Mouse (Mus musculus): ENCODE measurements around the gene Kit. TPM values are rescaled to one million over a fixed set of nuclear protein-coding genes. Genes with fewer than 3 reads are reported as not detected.

Kit gene
- polyA plus RNA-seq, 1 experiment, result 0.37 TPM

- Histone ChIP-seq H3K4me1 (ENCODE audit: control insufficient read depth, insufficient read depth, low read length) (no peaks in the 10 kb centered on the region), H3K4me3 (ENCODE audit: insufficient read depth, low read length) (no peak overlapping the region), H3K27ac (ENCODE audit: insufficient read depth, low read length) (no peak overlapping the region)
- TF ChIP-seq CTCF (IDR thresholded peaks at IDR 0.05; ENCODE audit: borderline replicate concordance, insufficient read depth, low read length) (no peak), POLR2A (IDR thresholded peaks at IDR 0.05; ENCODE audit: low read depth, low read length) (no peak)
Measured at GRCm38 (mm10) chr5:75559291-75559690, 15.4 kb upstream of the Kit start.

GRCm38 (mm10) chr5:75561231-75561630 is 13.5 kb upstream of the Kit start:
- no peak overlapping the region for H3K27ac ChIP-seq (ENCODE audit: insufficient read depth, low read length)
- no peak for TF ChIP-seq POLR2A (IDR thresholded peaks at IDR 0.05; ENCODE audit: low read depth, low read length)
- TF ChIP-seq CTCF (IDR thresholded peaks at IDR 0.05; ENCODE audit: borderline replicate concordance, insufficient read depth, low read length), result no peak
- no peaks in the 10 kb centered on the region for H3K4me1 ChIP-seq (ENCODE audit: control insufficient read depth, insufficient read depth, low read length)
- H3K4me3 ChIP-seq (ENCODE audit: insufficient read depth, low read length), result no peak overlapping the region

- H3K4me1 ChIP-seq (ENCODE audit: control insufficient read depth, insufficient read depth, low read length), result no peaks in the 10 kb centered on the region
- no peak overlapping the region for H3K27ac ChIP-seq (ENCODE audit: insufficient read depth, low read length)
- TF ChIP-seq CTCF (IDR thresholded peaks at IDR 0.05; ENCODE audit: borderline replicate concordance, insufficient read depth, low read length) (no peak), POLR2A (IDR thresholded peaks at IDR 0.05; ENCODE audit: low read depth, low read length) (no peak)
- H3K4me3 ChIP-seq (ENCODE audit: insufficient read depth, low read length), result peak overlapping the region; percentile 38; the same call in 1 of the 2 replicates
Measured at GRCm38 (mm10) chr5:75574151-75574851, 415 bp upstream of the Kit start.

- H3K4me1 ChIP-seq (ENCODE audit: control insufficient read depth, insufficient read depth, low read length), result no peaks in the 10 kb centered on the region
- H3K4me3 ChIP-seq (ENCODE audit: insufficient read depth, low read length), result peak overlapping the region; percentile 38
- TF ChIP-seq POLR2A (IDR thresholded peaks at IDR 0.05; ENCODE audit: low read depth, low read length), result no peak
- TF ChIP-seq CTCF (IDR thresholded peaks at IDR 0.05; ENCODE audit: borderline replicate concordance, insufficient read depth, low read length), result no peak
- H3K27ac ChIP-seq (ENCODE audit: insufficient read depth, low read length), result no peak overlapping the region
Measured at GRCm38 (mm10) chr5:75575567-75576515, 1.1 kb downstream of the Kit start.

- Histone ChIP-seq H3K4me3 (ENCODE audit: insufficient read depth, low read length) (no peak overlapping the region), H3K4me1 (ENCODE audit: control insufficient read depth, insufficient read depth, low read length) (no peaks in the 10 kb centered on the region)
Measured at GRCm38 (mm10) chr5:75576741-75577140, 2.0 kb downstream of the Kit start.

GRCm38 (mm10) chr5:75578141-75578540 is 3.4 kb downstream of the Kit start:
- Histone ChIP-seq H3K27ac (ENCODE audit: insufficient read depth, low read length) (no peak overlapping the region), H3K4me3 (ENCODE audit: insufficient read depth, low read length) (no peak overlapping the region), H3K4me1 (ENCODE audit: control insufficient read depth, insufficient read depth, low read length) (no peaks in the 10 kb centered on the region)
- TF ChIP-seq POLR2A (IDR thresholded peaks at IDR 0.05; ENCODE audit: low read depth, low read length) (no peak), CTCF (IDR thresholded peaks at IDR 0.05; ENCODE audit: borderline replicate concordance, insufficient read depth, low read length) (no peak)

More at GRCm38 (mm10) chr5:75576741-75577140, 2.0 kb downstream of the Kit start:
- H3K27ac ChIP-seq (ENCODE audit: insufficient read depth, low read length), result no peak overlapping the region
- no peak for TF ChIP-seq POLR2A (IDR thresholded peaks at IDR 0.05; ENCODE audit: low read depth, low read length)
- TF ChIP-seq CTCF (IDR thresholded peaks at IDR 0.05; ENCODE audit: borderline replicate concordance, insufficient read depth, low read length), result no peak

GRCm38 (mm10) chr5:75579244-75579643 is 4.5 kb downstream of the Kit start:
- Histone ChIP-seq H3K4me1 (ENCODE audit: control insufficient read depth, insufficient read depth, low read length) (no peaks in the 10 kb centered on the region), H3K4me3 (ENCODE audit: insufficient read depth, low read length) (no peak overlapping the region), H3K27ac (ENCODE audit: insufficient read depth, low read length) (no peak overlapping the region)
- TF ChIP-seq POLR2A (IDR thresholded peaks at IDR 0.05; ENCODE audit: low read depth, low read length) (no peak), CTCF (IDR thresholded peaks at IDR 0.05; ENCODE audit: borderline replicate concordance, insufficient read depth, low read length) (no peak)

- no peak overlapping the region for H3K27ac ChIP-seq (ENCODE audit: insufficient read depth, low read length)
- no peak overlapping the region for H3K4me3 ChIP-seq (ENCODE audit: insufficient read depth, low read length)
- no peaks in the 10 kb centered on the region for H3K4me1 ChIP-seq (ENCODE audit: control insufficient read depth, insufficient read depth, low read length)
- TF ChIP-seq CTCF (IDR thresholded peaks at IDR 0.05; ENCODE audit: borderline replicate concordance, insufficient read depth, low read length) (no peak), POLR2A (IDR thresholded peaks at IDR 0.05; ENCODE audit: low read depth, low read length) (no peak)
Measured at GRCm38 (mm10) chr5:75579646-75580268, 5.0 kb downstream of the Kit start.

GRCm38 (mm10) chr5:75581926-75582325 is 7.2 kb downstream of the Kit start:
- no peak overlapping the region for H3K4me3 ChIP-seq (ENCODE audit: insufficient read depth, low read length)
- H3K4me1 ChIP-seq (ENCODE audit: control insufficient read depth, insufficient read depth, low read length), result no peaks in the 10 kb centered on the region
- no peak overlapping the region for H3K27ac ChIP-seq (ENCODE audit: insufficient read depth, low read length)
- no peak for TF ChIP-seq POLR2A (IDR thresholded peaks at IDR 0.05; ENCODE audit: low read depth, low read length)
- TF ChIP-seq CTCF (IDR thresholded peaks at IDR 0.05; ENCODE audit: borderline replicate concordance, insufficient read depth, low read length), result no peak

All from embryonic fibroblast, embryonic 13.5 days (primary cell).